Mouse (Mus musculus) mature B cell (primary cell): ENCODE data around the gene Ola1.

Source experiments
- in situ Hi-C: fragments of 300-500 bp; cut with MboI; formaldehyde crosslinking; loops from 2 replicates; pipeline ENCODE4 v1.14.3; 2019

The Ola1 gene

DNA sequence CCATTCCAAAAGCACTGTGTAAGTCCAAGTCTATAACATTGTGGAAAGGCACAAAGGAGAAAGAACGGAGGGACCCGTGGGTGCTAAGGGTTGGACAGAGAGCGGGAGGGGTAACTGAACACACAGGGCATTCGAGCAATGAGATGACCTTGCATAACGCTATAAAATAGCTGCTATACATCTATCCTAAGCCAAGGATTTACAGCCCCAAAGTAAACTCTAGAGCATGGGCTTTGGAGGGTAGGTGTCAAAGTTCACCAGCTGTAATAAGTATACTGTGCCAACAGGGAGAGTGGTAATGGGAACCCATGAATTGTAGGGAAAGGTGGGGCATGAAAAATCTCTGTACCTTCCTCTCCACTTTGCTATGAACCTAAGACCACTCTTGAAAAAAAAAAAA, at the start of gene Ola1:
TSS of gene Ola1 (minus strand) at position 12 of the 400 bp plus-strand sequence.
- in situ Hi-C loops, result no loop called here

DNA sequence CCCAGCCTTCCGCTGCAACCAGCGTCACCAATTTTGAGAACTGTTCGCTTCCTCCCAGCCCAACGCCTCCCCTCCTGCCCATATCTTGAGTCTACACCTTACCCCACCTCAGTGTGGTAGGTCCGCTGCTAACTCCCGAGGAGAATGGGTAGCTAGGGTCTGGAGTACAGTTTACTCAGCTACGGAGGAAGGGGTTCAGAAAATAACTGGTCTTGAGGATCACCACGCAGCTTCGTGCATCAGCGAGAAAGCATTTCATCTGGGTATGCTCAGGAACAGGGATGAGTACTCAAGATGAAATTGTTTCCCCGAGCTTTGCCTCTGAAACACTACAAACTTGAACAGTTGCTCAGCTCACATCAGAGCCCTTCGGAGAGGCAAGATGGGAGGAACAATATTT, 49.6 kb upstream of the Ola1 start:
- in situ Hi-C loops, result loop anchor here (10.0 kb wide), 1 partner anchor 103 kb away; no protein-coding TSS in a partner anchor

DNA sequence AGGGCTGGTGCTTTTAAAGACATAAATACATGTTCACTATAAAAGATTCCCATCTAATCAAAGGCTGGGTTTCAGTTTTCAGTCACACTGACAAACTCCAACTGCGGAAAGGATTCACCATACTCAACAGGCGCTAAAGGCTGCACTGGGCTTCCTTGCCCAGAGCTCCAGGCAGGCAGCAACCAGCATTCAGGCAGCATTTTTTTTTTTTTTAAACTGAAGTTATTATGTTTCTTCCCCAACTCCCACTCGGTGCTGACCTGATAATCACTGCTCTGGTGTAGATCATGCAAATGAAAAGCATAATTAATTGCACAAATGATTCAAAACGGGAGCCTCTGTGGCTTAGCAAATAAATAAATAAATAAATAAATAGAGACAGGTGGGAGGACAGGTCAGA, 49.1 kb upstream of the Ola1 start:
- in situ Hi-C loops, result loop anchor here (10.0 kb wide), 1 partner anchor 103 kb away; no protein-coding TSS in a partner anchor

DNA sequence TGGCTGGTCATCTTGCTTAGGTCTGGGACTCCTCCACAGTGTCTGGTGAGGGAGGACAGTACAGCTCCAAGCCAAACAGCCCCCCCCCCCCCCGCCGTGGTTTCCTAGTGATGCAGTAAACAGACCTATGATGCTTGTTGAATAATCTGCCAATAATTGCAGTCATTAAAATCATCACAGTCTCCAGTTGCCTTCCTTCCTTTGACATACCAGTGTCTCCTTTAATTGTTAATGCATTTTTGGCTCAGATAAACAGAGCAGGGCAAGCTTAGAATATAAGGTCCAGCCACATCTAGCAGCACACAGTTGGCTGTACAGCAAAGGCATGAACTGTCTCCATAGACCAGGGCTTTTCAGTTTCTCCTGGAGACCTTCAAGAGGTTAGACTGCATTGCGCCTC, 48.5 kb upstream of the Ola1 start:
- in situ Hi-C loops, result loop anchor here (10.0 kb wide), 1 partner anchor 102 kb away; no protein-coding TSS in a partner anchor

DNA sequence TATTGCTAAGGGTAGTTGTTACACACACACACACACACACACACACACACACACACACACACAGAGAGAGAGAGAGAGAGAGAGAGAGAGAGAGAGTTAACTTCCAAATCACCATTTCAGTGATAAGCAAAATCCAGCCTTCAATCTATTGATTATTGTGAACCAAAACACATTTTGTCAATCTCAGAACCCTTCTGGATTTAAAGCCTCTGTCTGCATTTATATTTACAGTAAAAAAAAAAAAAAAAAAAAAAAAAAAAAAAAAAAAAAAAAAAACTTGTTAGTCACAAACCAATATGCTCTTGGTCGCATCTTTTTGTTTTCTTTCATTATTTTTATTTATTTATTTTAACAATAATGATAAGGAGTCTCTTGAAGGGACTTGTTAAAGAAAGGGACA, 47.9 kb upstream of the Ola1 start:
- in situ Hi-C loops, result loop anchor here (10.0 kb wide), 1 partner anchor 102 kb away; no protein-coding TSS in a partner anchor

DNA sequence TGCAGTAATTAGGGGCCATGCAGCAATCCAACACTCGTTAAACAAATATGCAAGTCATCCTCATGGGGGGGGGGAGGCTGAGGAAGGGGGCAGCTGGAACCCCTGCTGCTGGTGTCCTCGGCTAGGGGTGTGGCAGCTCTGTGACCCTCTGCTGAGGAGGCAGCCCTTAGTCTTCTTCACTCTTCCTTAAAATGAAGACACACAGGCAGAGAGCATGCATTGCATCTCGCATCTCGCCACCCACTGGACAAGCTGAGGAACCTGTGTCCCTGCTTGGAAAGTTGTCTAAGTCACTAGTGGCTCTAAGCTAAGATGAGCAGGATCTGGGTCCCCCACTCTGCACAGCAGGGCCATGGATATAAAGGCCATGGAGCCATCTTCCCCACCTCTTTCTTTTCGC, 47.3 kb upstream of the Ola1 start:
- in situ Hi-C loops, result loop anchor here (10.0 kb wide), 1 partner anchor 101 kb away; no protein-coding TSS in a partner anchor

DNA sequence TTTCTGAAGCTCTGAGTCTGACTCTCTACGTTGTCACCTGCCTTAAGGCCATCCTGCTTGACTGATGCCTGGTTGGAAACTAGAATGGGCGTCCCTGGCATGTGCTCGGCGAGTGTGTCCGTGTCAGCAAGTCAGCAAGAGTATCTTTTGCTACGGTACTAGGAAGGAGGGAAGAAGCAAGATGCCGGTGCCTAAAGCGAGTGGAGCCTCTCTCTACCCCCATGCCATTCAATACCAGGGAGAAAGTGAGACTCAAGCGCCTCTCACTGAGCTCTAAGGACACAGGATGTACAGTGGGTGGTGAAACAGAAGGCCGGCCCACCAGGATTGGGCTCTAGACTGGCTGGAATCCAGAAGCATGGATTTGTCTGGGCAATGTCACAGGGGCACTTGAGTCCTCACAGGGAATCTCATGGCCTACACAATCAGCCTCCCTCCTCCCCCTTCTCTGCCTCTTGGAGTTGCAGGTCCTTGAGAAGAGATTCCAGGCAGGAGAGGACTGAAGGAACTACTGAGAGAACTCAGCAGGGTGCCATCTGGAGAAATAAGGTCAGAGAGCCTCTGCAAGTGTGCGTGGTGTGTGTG, 46.0 kb upstream of the Ola1 start:
- in situ Hi-C loops, result loop anchor here (10.0 kb wide), 1 partner anchor 100 kb away; no protein-coding TSS in a partner anchor

DNA sequence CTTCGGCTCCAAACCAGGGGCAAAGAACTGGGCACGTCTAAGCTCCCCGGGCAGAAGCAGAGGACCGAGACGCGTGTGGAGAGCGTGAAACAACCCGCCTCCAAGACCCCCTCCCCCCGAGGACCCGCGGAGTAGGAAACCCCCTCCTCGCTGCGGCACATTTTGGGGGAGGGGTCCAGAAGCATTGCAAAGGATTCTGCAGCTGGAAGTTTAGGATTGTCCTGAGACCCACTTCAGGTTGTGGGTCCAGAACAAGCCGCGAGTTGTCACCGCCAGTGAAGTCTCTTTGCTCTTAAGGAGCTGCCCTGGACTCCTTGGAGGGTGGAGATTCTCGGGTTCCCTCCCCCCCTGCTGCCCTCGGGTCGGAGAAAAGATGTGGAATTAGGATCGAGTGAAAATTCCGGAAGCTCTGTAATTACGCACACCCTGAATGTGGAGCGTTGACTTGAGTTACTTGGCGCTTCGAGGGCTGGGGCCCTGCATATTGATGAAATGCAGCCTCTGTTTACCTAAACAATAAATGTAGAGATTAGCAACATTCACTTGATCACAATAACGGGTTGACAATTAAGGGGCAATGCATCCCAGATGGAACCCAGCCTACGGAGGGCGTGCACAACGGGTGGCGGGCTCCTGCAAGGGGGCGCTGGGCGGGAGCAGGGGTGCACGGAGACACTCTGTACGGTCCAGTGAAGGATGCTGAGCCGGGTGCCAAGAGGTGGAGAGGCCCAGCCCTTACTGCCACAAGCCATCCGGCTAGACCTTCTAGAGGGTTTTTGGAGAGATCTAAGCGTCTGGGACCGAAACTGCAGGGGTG, 45.3 kb upstream of the Ola1 start:
- in situ Hi-C loops, result loop anchor here (10.0 kb wide), 1 partner anchor 99 kb away; no protein-coding TSS in a partner anchor

DNA sequence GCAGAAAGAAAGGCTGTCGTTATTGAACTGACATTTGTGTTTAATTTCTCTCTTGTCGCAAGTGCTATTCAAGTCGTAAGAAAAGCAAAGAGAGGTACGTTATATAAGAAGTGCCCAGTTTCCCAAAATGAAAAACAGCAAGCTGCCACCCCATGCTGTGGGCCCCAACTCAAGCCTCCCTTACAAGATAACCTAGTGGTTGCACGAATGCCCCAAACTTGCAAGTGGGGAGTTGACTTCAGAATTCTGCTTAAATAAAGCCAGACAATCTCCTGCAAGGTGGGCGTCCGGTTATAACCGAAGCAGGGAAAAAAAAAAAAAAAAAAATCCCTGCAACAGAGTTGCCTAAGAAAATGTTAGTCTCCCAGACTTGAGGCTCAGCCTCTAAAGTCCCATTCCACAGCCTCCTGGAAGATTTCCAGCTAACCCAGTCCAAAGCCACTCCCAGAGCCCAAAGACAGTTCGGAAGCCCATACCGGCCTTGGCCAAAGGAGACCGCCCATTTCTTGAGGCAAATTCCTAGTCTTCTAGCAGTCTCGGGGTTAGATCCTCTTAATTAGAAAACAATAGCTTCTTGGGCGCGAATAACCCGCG, 44.5 kb upstream of the Ola1 start:
- in situ Hi-C loops, result loop anchor here (10.0 kb wide), 1 partner anchor 98 kb away; no protein-coding TSS in a partner anchor

DNA sequence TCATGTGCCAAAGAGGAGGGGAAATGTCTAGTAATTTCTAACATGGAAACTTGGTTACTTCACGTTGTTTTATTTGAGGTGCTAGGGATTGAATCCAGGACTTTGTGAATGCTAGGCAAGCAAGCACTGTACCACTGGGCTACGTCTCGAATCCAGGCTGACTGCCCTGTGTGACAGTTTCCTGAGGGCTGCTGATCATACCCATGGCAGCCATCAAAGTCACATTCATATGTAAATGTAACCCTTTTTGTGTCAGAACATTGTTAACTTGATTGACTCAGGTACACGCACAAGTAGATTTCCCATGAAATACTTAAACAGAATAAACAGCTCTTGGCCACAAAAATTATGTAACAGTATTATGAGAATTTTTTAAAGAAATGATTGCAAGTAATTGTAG, 30.0 kb upstream of the Ola1 start:
- in situ Hi-C loops, result no loop called here

DNA sequence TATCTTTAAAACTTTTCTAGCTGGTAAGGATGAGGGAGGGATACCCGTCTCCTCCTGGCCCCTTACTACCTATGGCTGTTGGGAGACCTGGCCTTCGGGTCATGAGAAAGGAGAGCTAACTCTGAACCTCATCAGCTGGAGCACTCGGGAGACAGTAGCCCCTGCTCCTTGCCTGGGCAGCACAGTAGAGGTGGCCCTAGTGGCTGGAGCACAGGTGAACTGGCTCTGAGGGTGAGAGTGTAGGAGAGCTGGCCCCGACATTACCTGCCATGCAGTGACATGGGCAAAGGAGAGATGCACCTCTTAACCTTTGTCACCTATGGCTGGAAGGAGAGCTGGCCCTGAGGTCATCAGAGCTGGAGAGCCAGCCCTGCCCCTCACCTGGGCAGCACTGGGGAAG, 22.6 kb upstream of the Ola1 start:
- in situ Hi-C loops, result no loop called here

DNA sequence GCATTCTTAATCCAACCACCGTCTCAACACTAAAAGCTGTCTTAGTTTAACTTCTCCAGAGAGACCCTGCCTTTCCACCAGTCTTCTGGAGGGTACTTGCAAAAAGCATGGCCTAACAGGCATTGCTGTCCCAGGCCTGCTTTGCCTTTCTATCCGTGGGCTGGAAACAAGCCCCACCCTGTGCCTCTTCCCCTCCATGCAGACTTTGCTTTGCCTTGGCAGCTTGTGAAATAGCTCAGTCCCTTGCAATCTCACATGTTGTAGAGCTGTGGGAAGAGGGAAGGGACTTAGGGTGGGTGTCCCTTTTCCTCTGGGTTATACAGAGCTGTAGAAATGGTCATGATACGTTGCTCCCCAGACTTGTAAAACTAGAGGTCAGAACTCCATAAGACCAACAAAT, 12.4 kb upstream of the Ola1 start:
- in situ Hi-C loops, result no loop called here

DNA sequence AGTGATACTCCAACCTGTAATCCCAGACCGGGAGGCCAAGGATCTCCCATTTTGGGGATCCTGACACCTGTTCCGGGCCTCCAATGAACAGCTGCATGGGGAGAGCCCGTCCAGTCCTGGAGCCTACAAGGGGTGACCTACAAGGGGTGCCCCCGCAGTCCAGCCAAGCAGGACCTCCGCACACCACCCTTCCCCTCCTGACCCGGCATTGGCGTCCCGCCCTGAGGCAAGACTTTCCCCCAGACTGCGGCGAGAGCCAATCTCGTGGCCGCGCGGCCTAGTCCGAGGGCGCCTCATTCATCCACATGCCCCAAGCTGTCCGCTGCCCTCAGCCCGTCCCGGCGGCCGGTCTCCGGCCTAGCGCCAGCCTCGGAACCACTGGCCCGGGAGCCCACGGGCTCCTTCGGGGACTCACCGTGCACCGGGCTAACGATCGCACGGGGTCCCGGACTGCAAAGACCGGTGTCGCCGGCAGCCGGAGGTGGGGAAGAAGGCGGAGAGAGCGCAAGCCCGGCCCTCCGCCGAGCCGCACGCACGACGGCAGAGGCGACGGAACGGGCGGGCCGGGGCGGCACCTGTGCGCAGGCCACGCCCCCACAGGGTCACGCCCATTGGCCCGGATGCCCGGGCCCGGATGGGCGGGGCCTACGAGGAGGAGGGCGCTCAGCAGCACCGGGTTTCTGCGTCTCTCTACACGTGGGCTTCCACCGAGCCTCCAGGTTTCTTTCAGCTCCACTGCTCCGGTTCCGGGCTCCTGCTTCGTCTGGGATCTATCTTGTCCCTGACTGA, 4.7 kb downstream of the Ola1 start:
- in situ Hi-C loops, result no loop called here

DNA sequence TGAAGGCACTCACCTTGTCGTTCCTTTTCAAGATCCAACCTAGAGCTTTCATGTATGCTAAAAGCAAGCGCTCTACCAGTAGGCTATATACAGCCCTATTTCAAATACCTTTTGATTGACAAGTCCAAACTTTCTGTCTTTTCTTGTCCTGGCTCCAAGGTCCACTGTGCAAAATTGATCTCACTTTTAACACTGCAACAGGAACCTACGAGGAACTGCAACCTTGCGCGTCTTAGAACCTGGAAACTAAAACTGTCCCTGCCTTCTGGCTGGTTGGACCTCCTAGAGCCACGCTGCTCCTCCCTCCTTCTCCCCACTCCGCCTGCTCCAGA, 5.2 kb downstream of the Ola1 start:
- in situ Hi-C loops, result no loop called here

DNA sequence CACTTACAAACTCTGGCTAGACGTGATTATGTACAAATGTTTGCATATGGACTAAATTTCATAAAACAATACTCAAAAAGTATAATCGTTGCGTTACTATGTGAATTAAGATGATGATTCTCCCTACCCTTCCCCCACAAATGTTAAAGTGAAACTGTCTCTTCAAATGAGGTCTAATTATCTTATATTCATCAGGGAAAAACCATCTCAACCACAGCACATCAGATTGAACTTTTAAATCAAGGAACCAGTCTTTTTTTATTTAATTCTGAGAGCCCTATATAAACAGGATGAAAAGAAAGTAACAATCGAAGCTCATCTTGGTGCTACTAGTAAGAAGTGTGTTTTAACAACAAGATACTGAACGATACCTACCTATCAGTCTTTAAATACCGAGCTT, 14.4 kb downstream of the Ola1 start:
- in situ Hi-C loops, result no loop called here

DNA sequence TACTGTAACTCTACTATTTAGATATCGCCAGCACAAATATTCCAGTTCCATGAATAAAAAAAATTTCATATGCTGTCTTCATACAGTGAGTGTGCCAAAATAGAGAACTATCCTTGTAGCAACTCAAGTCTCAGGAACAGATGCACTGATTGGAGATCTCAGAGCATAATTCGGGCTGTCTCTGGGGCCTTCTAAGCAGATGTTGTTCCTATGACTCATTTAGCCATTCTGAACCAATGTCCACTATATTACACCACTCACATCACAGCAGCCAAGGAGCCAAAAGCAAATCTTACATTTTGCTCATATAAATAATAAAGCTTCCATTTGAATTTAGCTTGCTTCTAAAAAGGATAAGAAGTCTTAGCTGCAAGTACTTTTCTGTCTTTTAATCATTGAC, 30.2 kb downstream of the Ola1 start:
- in situ Hi-C loops, result no loop called here

DNA sequence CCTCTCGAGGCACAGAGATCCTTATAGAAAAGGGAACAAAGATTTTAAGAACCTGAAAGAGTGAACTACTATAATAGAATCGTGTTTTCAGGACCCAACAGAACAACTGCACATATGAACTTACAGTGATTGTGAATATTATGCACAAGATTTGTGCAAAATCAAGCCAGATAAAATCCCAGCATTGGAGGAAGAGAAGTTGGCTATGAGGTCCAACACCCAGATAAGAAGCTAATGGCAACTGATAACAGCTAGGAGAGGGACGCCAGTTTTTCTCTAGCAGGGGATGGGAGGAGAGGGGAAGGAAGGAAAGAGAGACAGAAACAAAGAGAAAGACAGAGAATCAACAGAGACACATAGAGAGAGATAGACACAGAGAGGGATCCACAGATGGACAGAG, 33.5 kb downstream of the Ola1 start:
- in situ Hi-C loops, result no loop called here

DNA sequence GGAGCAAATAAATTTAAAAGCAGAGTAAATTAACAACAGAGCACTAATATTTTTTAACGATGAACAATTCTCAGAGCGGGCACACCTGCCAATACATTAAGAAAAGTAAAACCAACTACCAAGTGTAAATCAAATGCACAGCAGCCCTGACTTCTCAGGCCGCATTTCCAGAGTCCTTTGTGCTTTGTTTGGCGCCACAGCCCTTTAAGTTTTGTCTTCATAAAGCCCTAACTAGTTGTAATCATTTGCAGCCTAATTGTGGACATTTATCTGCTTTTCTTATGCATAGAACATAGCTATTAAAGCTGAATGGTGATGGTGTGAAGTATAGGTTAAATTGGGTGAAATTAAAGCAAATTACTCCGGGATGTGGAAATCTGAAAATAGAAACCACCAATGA, 49.2 kb downstream of the Ola1 start:
- in situ Hi-C loops, result loop anchor here (10.0 to 25.0 kb wide), 2 partner anchors 95 to 243 kb away; no protein-coding TSS in a partner anchor

DNA sequence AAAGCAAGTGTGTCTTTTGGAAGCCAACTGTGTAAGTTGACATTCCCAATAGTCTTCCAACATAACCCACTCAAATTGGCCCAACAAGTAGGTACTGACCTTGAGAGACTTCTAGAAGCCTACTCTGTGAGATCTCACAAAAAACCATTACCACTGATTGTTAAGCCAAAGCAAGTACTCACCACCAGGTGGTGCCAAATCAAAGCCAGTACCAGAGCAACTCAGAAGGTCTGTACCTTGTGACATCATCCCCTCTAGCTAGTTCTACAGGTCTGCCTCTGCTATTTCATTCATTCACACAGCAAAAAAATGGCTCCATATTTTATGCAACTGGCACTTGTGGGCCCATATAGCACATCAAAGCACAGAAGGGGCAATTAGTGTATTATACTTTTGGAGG, 51.6 kb downstream of the Ola1 start:
- in situ Hi-C loops, result loop anchor here (10.0 to 25.0 kb wide), 2 partner anchors 98 to 245 kb away; no protein-coding TSS in a partner anchor

DNA sequence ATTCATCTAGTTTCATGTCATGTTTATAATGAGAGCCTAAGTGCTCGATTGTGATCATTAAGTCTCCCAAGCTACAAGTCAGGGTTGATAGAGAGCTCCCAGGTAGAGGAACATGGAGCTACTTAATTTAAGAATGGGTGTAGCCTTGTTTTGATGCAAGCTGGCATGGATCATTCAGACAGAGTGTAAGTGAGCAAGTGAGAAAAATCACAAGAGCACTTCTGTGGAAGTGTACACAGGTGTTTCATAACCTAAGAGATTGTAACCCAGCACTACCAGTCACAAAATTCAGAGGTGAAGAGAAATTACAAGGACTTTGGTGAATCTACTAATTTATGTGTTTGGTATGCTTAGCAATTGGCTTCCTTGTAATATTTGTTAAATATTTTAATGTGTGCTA, 54.1 kb downstream of the Ola1 start:
- in situ Hi-C loops, result loop anchor here (10.0 to 25.0 kb wide), 2 partner anchors 100 to 248 kb away; no protein-coding TSS in a partner anchor

DNA sequence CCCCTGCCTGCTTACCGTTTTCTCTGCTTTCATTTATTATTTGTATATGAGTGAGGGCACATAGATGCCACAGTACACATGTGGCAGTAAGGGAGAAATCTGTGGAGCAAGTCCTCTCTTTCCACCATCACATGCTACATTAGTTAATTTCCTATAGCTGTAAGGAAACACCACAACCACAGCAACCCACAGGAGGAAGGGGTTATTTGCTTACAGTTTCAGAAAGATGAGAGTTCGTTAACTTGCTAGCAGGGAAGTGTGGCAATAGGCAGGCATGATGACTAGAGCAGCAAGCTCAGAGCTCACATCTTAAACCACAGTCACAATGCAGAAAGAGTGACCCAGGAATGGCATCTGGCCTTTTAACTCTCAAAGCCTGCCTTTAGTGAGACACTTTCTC, 58.0 kb downstream of the Ola1 start:
- in situ Hi-C loops, result loop anchor here (10.0 to 25.0 kb wide), 2 partner anchors 104 to 252 kb away; no protein-coding TSS in a partner anchor

DNA sequence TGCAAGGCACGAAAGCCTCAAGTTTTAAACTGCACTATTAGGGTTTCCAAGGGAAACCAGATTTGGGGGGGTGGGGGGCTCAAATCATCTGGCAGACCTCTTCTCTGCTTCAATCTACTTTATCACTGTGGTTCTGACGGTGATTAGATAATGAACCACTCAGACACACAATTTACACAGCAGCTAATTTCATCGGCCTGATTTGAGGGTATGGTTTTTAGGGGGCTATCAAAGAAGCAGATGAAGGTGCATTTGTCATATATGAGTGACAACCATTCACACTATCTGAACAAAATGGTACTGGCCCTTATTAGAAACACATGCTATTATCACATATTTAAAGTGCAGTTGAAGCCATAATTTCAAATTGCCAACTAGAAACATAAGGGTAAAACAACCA, 61.5 kb downstream of the Ola1 start:
- in situ Hi-C loops, result loop anchor here (25.0 kb wide), 1 partner anchor 255 kb away; no protein-coding TSS in a partner anchor
